Mouse (Mus musculus) embryonic facial prominence, embryonic 10.5 days (tissue): ENCODE measurements around the gene Gnat1. TPM values are rescaled to one million over a fixed set of nuclear protein-coding genes. Genes with fewer than 3 reads are reported as not detected.

Experiments
- DNase-seq: peaks from one replicate; pipeline ENCODE4 v3.0.0-alpha.2; 2017; ENCODE audit warnings: low spot score
- H3K27ac ChIP-seq: fragments of 300-500 bp; sonication (generic); replicated peaks from 2 replicates; pipeline ENCODE4 v1.5.1; 2016; ENCODE audit warnings: mild to moderate bottlenecking
- H3K27me3 ChIP-seq: fragments of 300-500 bp; sonication (generic); replicated peaks from 2 replicates; pipeline ENCODE4 v1.6.1; 2016; ENCODE audit warnings: low read depth, mild to moderate bottlenecking; ENCODE audit not compliant: poor library complexity, severe bottlenecking
- H3K36me3 ChIP-seq: fragments of 300-500 bp; sonication (generic); replicated peaks from 2 replicates; pipeline ENCODE4 v1.6.1; 2016; ENCODE audit warnings: mild to moderate bottlenecking, moderate library complexity
- H3K4me1 ChIP-seq: fragments of 300-500 bp; sonication (generic); 2 replicates; pipeline ENCODE4 v1.6.1; 2016
- H3K4me3 ChIP-seq: fragments of 300-500 bp; sonication (generic); 2 replicates; pipeline ENCODE4 v1.5.1; 2016; ENCODE audit warnings: mild to moderate bottlenecking, moderate library complexity
- H3K9me3 ChIP-seq: fragments of 300-500 bp; sonication (generic); 2 replicates; pipeline ENCODE4 v1.6.1; 2016; ENCODE audit warnings: mild to moderate bottlenecking
- WGBS: fragments of 180-500 bp; shearing (Covaris S2); methylation state at CpG from one replicate; pipeline ENCODE4 v1.1.7; 2016; 5-methylcytosine and 5-hydroxymethylcytosine counted together
- polyA plus RNA-seq: library from polyadenylated mRNA; unstranded; fragments of >200 nt; fragmentation: Nextera tagmentation; extraction: Ambion mirVana; gene quantifications from 2 replicates; pipeline ENCODE4 v1.2.1, GENCODE M21; 2016

Gene Gnat1
- polyA plus RNA-seq, 1 experiment from 2014 or later: 3.4 TPM

DNA sequence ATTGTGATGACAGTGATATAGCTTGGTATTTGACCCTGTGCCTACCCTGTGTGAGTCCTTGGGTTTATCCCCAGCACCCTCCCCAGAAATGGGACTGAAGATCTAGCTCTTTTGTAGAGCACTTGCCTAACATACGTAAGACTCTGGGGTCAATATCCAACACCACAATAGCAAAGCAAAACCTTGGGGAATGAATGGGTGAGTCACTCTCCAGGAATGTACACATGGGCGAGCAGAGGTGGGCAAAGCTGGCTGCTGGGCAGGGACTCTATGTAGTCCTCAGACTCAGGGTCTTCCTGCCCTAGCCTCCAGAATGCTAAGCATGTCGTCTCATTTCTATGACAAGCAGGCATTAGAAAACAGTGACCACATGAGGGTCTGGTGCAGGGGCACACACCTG, 30.7 kb downstream of the Gnat1 start:
- WGBS: 79% methylated on average over 3 of the region's 3 CpGs
- Histone ChIP-seq H3K4me1 (peaks cover 29% of the 10 kb centered on the region), H3K9me3 (no peaks in the 10 kb centered on the region)

GRCm38 (mm10) chr9:107646975-107647374, 32.5 kb downstream of the Gnat1 start:
- no peak for DNase-seq
- no peak overlapping the region for H3K4me3 ChIP-seq
- 0 out of 2 replicates have a peak, but pooled peaks cover 7% of the 10 kb centered on the region for H3K27me3 ChIP-seq
- no peaks in the 10 kb centered on the region for H3K9me3 ChIP-seq
- WGBS: 79% methylated on average over 6 of the region's 6 CpGs
- no peaks in the 10 kb centered on the region for H3K36me3 ChIP-seq
- peaks cover 30% of the 10 kb centered on the region for H3K4me1 ChIP-seq
- H3K27ac ChIP-seq: no peak overlapping the region

More for the DNA sequence above, 30.7 kb downstream of the Gnat1 start:
- Histone ChIP-seq H3K27ac (no peak overlapping the region), H3K36me3 (no peaks in the 10 kb centered on the region), H3K4me3 (no peak overlapping the region), H3K27me3 (0 out of 2 replicates have a peak, but pooled peaks cover 7% of the 10 kb centered on the region)
- DNase-seq: no peak

DNA sequence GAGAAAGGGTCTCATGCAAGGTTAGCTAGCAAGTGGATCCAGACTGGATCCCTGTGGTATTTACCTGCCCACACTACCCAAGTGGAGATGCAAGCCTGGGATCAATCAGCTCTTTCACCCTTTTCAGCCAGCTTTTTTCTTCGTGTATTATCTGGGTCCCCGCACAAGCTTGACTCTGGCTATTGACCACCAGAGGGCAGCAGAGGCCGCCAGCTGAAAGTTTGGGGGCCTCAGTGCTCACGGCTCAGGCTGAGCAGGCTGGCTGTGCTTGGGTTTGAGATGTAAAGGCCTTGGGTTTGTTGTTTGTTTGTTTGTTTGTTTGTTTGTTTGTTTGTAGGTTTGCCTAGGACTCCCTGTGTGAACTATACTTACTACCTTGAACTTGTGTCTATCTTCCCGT, 33.9 kb downstream of the Gnat1 start:
- Histone ChIP-seq H3K36me3 (no peaks in the 10 kb centered on the region), H3K27me3 (0 out of 2 replicates have a peak, but pooled peaks cover 4% of the 10 kb centered on the region), H3K4me3 (no peak overlapping the region), H3K4me1 (peaks cover 36% of the 10 kb centered on the region), H3K9me3 (no peaks in the 10 kb centered on the region), H3K27ac (no peak overlapping the region)
- peak; percentile 88 for DNase-seq
- 10% methylated on average over 5 of the region's 5 CpGs for WGBS

DNA sequence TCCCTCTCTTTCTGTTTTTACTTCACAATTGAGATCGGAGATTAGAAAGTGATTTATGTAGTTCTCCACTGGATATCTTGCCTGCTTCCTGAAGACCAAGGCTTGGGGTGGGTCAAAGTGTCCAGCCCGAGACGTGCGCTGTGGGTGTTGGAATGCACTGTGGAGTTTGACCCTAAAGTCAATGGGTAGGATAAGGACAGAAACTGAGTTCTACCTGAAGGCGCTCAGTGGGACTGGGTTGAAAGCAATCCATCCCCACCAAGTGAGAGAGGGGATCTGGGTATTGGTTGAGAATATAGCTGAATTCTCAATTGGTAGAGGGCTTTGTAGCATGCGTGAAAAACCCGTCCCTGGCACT, 34.4 kb downstream of the Gnat1 start:
- Histone ChIP-seq H3K9me3 (no peaks in the 10 kb centered on the region), H3K27me3 (0 out of 2 replicates have a peak, but pooled peaks cover 4% of the 10 kb centered on the region), H3K27ac (peak overlapping the region; percentile 83), H3K36me3 (no peaks in the 10 kb centered on the region), H3K4me1 (peaks cover 38% of the 10 kb centered on the region), H3K4me3 (peak overlapping the region; percentile 53)
- WGBS: 55% methylated on average over 7 of the region's 7 CpGs
- no peak for DNase-seq

DNA sequence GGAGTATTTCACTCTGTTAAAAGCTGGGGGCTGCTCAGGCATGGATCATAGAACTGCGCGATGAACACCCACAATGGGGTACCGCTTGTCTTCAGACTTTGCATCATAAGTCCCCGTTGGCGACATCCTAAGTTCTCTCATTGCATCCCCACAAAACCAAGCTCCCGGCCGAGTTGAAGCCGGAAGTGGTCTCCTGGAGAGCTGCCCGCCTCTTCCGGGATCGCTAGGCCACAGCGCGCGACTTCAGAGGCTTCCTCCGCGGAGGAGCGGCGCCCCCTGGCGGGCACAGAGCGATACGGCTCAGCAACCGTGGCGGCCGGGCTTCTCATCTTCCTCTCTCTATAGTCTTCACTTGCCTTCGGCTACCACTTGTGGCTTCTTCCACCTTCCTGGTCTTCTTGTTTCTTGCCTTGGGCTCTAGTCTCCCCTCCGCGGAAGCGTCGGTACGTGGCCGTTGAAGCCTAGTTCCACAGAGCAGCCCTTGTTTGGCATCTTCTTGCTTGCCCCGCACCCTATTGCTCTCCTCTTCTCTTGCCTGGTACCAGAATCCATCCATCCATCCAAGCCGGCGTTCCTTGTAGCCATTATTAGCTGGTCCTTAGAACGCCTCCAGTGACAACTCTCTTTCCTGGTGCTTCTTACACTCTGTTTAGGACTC, 34.9 kb downstream of the Gnat1 start:
- peak overlapping the region; percentile 53 for H3K4me3 ChIP-seq
- 6% methylated on average over 35 of the region's 35 CpGs for WGBS
- peak overlapping the region; percentile 83 for H3K27ac ChIP-seq
- DNase-seq: peak; percentile 95
- H3K36me3 ChIP-seq: no peaks in the 10 kb centered on the region
- H3K4me1 ChIP-seq: peaks cover 44% of the 10 kb centered on the region
- 0 out of 2 replicates have a peak, but pooled peaks cover 4% of the 10 kb centered on the region for H3K27me3 ChIP-seq
- H3K9me3 ChIP-seq: no peaks in the 10 kb centered on the region

GRCm38 (mm10) chr9:107643544-107644214, 35.8 kb downstream of the Gnat1 start:
- H3K36me3 ChIP-seq: no peaks in the 10 kb centered on the region
- peak overlapping the region; percentile 83 for H3K27ac ChIP-seq
- peaks cover 46% of the 10 kb centered on the region for H3K4me1 ChIP-seq
- no peaks in the 10 kb centered on the region for H3K9me3 ChIP-seq
- H3K4me3 ChIP-seq: peak overlapping the region; percentile 53
- 92% methylated on average over 13 of the region's 13 CpGs for WGBS
- H3K27me3 ChIP-seq: 0 out of 2 replicates have a peak, but pooled peaks cover 4% of the 10 kb centered on the region
- no peak for DNase-seq

GRCm38 (mm10) chr9:107641666-107642065, 37.8 kb downstream of the Gnat1 start:
- WGBS: 44% methylated on average over 8 of the region's 8 CpGs
- H3K4me1 ChIP-seq: peaks cover 59% of the 10 kb centered on the region
- H3K27me3 ChIP-seq: 0 out of 2 replicates have a peak, but pooled peaks cover 4% of the 10 kb centered on the region
- H3K27ac ChIP-seq: peak overlapping the region; percentile 31
- no peak overlapping the region for H3K4me3 ChIP-seq
- no peaks in the 10 kb centered on the region for H3K9me3 ChIP-seq
- no peak for DNase-seq
- no peaks in the 10 kb centered on the region for H3K36me3 ChIP-seq

DNA sequence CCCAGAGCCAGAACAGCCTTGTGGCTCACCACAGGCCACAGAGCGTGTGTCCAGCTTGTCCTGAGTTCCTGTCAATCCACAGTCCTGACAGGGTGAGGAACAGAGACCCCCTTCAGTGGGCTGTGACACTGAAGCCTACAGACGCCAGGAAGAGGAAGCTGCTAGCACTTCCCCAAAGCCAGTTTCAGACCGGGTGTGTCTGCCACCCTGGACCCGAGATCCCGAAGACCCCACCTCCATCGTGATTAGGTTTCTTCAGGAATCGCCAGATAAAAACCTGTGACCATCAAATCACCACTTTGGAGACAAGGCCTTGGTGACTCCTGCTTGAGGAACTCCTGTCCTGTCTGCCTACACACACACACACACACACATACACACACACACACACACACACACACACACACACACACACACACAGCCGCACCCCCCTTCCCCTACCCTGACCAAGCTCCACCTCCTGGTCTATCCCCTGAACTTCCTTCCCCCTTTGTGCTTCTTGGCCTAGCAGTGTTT, 39.2 kb downstream of the Gnat1 start:
- H3K9me3 ChIP-seq: no peaks in the 10 kb centered on the region
- DNase-seq: no peak
- peaks cover 66% of the 10 kb centered on the region for H3K4me1 ChIP-seq
- no peak overlapping the region for H3K4me3 ChIP-seq
- no peaks in the 10 kb centered on the region for H3K36me3 ChIP-seq
- H3K27me3 ChIP-seq: 0 out of 2 replicates have a peak, but pooled peaks cover 4% of the 10 kb centered on the region
- peak overlapping the region; percentile 40 for H3K27ac ChIP-seq
- WGBS: 30% methylated on average over 8 of the region's 8 CpGs

DNA sequence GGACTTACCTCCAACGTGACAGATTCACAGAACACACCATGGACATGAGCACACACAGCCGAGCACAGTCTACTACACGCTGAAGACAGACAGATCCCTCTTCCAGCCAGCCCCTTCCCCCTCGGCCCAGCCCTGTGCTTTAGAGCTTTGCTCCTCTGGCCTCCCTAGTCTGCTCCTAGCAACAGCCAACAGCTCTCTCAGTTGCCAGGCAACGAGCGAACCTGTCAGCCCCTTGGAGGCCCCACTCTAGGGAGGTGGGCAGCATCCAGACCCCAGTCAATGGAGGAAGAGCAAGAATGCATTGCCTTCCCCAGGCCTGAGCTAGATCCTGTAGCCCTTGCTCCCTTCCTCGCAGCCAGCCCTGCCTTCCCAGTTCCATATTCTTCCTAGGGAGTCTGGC, 42.4 kb downstream of the Gnat1 start:
- 44% methylated on average over 7 of the region's 7 CpGs for WGBS
- peaks cover 11% of the 10 kb centered on the region for H3K36me3 ChIP-seq
- peak overlapping the region; percentile 31 for H3K4me3 ChIP-seq
- peak overlapping the region; percentile 79 for H3K27ac ChIP-seq
- no peaks in the 10 kb centered on the region for H3K27me3 ChIP-seq
- H3K4me1 ChIP-seq: peaks cover 82% of the 10 kb centered on the region
- H3K9me3 ChIP-seq: no peaks in the 10 kb centered on the region
- peak; percentile 68 for DNase-seq

DNA sequence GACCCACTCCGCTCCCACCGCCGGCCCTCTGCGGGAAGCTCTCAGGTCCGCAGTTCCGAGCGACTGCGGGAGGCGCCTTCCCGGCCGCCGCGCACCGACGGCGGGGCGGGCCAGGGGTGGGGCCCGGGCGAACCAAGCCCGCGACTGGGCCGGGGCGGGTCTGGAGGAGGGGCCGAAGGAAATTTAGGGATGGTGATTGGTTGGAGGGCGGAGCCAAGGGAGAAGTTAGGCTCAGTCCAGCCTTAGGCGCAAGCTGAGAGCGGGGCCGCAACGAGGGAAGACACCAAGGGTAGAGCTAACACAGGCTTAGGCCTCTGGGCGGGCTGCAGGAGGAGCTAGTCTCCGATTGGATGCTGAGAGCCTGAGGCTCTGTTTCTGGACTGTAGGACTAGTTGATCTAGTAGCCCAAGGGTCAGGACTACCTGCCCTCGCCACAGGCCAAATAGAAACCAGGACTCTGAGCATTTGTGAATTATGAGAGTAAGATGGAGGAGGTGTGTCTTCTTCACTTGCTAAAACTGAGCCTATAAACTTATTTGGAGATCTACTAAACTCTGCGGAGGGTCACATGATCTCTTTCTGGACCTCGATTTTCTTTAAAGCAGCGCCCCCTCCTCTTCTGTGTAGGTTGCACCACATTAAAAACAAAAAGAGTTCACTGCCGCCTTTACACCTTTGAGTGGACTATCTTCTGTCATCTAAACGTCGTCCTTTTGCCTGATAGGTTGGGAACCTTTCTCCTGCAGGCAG, 44.1 kb downstream of the Gnat1 start, which contains the start of gene Gnai2:
Gene Gnai2 (minus strand): TSS at position 89 of the 750 bp plus-strand sequence.
- Histone ChIP-seq H3K27me3 (no peaks in the 10 kb centered on the region), H3K4me1 (peaks cover 82% of the 10 kb centered on the region), H3K27ac (peak within 1 kb of the TSS; percentile 96), H3K9me3 (no peaks in the 10 kb centered on the region), H3K36me3 (peaks cover 17% of the 10 kb centered on the region), H3K4me3 (peak within 1 kb of the TSS; percentile 95)
- WGBS: 3% methylated on average over 38 of the region's 38 CpGs
- DNase-seq: peak; percentile 97

GRCm38 (mm10) chr9:107634406-107635278, 44.9 kb downstream of the Gnat1 start:
- Histone ChIP-seq H3K9me3 (no peaks in the 10 kb centered on the region), H3K36me3 (peaks cover 20% of the 10 kb centered on the region), H3K27ac (peak overlapping the region; percentile 96), H3K27me3 (no peaks in the 10 kb centered on the region), H3K4me3 (peak overlapping the region; percentile 95), H3K4me1 (peaks cover 82% of the 10 kb centered on the region)
- 1% methylated on average over 35 of the region's 35 CpGs for WGBS
- no peak for DNase-seq
